Mouse (Mus musculus): ENCODE results near the gene Maneal.

The Maneal gene

DNA sequence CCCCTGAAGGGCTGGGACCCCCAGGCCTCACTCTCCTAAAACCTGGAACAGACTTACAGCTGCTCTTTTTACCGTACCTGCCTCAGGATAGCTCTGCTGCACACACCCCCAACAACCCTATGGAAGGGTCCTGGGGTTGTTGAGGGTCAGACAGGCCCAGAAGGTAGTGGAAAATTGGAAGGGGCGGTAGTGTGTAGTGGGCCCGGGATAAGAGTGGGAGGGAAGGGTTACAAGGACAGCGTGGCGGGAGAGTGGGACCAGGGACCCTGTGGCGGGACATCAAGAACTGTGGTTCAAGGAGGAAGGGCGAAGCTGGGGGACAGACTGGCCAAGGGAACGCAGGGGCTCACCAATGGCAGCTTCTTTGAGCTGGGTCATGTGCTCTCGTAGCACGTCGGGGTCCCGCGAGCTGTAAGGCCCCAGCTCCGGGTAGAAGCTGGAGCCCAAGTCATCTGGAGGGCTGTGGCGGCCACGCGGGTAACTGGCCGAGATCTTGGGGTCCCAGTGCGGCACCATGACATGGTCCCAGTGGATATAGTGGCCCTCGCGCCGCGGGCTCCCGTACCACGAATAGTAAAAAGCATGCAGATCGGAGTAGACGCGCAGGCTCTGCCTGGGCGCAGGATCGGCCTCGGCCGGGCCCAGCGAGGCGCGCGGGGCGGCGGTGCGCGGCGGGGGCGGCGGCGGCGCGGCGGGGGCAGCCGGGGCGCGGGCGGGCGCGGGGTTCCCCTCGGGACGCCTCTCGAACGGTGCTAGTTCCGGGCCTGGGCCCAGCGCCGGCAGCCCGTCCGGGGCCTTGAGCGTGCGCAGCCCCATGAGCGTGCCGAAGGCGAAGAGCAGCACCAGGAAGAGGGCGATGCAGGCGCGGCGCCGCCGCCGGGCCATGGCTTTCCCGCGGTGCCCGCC is at the start of gene Maneal:
Maneal (minus strand) TSS at position 889 of the 906 bp plus-strand sequence.
- no peak for DNase-seq (ENCODE audit: low read depth, low spot score)

DNA sequence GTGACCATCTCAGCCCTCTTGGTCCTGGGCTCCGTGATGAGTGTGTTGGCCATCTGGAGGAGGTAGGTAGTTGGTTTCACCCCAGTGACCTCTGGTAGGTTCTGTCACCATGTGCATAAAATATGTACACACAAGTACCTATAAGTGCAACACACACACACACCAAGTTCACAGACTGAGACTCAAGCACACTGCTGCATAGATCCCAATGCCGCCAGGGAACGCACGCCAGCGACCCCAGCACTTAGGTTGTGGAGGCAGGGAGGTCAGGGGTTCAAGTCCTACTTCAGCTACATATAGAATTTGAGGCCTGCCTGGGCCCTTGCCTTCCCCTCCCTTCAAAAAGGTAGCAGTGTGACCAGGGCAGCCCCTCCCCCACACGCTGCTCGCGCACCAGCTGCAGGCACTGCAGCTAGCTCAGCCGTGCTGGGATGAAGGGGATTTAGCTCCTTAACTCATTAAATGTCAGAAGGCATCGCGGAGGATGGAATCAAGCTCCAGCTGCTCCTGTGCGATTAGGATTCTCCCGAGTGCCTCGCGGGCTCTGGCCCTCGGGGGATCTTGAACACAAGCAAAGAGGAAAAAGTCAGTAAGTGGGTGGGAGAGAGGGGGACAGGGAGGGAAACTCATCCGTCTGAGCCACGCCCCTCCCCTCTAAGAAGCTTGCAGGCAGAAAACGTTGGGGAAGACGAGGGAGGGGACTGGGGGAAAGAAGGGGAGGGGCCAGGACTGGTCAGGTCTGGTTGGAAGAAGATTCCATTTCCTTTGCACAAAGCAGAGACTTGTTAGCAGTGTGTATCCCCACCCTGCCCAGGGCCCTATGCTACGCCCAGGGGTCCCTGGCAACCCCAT is 44.2 kb upstream of the Maneal start:
- peak; percentile 77 for DNase-seq (ENCODE audit: low read depth, low spot score)

DNA sequence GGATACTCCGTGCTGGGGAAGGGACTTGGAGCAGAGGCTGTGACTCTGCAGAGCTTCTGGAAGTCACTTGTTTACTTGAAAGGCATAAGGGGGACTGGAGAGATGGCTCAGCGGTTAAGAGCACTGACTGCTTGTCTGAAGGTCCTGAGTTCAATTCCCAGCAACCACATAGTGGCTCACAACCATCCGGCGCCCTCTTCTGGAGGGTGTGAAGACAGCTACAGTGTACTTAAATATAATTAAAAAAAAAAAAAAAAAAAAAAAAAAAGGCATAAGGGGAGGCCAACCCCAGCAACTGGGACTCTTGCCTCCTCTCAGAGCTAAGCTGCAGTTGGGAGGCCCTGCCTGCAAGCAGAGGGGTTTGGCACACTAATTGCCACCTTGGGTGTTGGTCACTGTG is 43.4 kb upstream of the Maneal start:
- no peak for DNase-seq (ENCODE audit: low read depth, low spot score)

DNA sequence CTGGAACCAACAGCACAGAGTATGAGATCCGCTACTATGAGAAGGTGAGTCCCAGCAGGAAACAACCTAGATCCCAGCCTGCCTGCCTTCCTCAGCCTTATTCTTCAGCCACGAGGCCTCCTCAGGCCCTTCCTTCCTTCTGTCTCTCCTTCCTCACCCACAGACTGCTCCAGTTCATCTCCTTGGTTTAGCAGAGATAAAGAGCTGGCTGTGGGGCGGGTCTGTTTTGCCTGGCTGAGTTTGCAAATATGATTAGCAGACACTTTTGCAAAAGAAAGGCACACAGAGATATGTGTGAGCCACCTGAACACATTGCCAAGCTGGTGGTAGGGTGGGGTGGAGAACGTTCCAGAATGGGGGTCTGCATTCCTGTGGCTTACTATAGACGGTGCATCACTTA is 37.9 kb upstream of the Maneal start:
- no peak for DNase-seq (ENCODE audit: low read depth, low spot score)

DNA sequence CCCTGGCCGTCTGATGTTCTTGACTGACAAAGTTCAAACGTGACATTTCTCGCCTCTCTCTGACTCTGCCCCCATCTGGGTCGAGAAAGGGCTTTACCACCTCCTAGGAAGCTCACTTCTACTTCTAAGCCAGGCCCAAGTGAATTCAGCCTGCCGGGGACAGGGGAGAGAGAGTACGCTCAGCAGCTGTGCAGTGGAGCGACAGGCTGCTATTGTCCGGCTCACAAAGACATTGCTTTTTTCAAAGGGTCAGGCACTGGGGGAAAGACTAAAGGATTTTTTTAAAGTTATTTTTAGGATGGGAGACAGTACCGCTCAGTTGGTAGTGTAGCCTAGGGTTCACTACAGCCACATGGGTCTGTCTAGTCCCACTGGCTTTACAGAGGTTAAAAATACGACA is 36.5 kb upstream of the Maneal start:
- no peak for DNase-seq (ENCODE audit: low read depth, low spot score)

DNA sequence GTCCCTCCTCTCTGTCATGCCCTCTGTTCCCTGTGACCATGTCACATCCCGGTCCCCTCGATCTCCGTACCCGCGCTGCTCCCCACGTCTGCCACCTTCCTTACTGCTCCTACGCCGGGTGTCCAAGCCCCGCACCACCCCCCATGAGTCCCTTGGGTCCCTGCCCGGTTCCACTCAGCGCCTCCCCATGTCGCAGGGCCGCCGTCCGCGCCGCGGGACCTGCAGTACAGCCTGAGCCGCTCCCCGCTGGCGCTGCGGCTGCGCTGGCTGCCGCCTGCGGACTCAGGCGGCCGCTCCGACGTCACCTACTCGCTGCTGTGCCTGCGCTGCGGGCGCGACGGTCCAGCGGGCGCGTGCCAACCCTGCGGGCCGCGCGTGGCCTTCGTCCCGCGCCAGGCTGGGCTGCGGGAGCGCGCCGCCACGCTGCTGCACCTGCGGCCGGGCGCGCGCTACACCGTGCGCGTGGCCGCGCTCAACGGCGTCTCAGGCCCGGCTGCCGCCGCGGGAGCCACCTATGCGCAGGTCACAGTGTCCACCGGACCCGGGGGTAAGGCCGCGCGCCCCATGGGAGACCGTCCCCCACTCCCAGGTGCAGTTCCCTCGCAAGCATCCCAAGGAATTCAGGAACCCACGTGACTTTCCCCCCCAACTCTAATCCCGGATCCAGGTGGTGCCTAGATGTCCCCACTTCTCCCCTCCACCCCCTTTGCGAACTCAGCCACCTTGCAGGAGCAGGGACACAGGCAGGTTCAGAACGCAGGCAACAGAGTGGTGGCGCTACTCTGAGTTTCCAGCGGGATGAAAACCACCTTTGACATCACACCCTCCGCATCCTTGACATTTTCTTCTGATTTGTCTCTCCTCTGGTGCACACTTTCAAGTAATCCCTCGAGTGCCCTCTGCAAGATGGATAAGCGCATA is 32.8 kb upstream of the Maneal start:
- no peak for DNase-seq (ENCODE audit: low read depth, low spot score)

DNA sequence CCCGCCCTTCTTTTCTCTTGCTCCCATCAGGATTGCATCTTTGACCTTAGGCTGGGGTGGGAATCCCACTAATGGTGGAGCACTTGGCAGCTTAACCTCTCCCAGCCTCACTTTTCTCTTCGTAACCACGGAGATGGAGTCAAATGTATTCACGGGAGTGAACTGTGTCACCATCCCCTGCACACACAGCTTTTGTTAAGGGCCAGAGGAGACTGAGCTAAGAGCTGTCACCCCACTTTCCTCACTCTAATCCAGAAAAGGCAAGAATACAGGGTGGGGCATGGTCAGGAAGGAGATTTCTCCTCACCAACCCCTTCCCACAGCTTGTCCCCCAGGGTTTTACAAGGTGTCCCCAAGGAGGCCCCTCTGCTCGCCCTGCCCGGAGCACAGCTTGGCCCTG is 31.8 kb upstream of the Maneal start:
- no peak for DNase-seq (ENCODE audit: low read depth, low spot score)

DNA sequence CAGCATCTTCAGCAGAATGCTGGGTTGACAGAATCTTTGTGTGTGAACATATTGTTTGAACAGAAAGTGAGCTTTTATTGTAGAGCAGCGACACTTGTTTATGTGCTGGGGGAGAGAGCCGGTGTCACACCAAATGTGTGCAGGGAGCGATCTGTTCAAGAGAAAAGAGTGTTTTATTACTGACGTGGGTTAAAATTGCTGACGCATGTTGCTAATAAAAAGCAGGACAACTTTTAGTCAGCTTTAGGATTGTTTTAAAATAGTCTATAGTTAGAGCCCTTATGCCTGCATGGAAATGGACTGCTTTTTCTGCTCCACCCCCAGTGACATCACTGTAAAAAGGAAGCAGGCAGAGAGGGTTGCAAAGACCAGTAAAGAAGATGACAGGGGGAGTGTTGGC is 28.9 kb upstream of the Maneal start:
- DNase-seq (ENCODE audit: low read depth, low spot score), result no peak

DNA sequence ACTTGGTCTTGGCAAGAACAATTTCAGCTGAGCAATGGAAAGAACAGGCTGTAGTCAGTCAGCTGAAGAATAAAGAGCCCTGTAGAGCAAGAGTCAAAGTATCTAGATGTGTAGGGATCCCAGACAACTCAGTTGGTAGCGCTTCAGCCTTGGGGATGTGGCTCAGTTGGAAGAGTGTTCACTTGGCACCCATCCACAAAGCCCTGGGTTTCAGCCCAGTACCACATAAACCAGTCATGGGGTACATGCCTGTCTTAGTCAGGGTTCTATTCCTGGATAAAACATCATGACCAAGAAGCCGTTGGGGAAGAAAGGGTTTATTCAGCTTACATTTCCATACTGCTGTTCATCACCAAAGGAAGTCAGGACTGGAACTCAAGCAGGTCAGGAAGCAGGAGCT is 28.0 kb upstream of the Maneal start:
- no peak for DNase-seq (ENCODE audit: low read depth, low spot score)

DNA sequence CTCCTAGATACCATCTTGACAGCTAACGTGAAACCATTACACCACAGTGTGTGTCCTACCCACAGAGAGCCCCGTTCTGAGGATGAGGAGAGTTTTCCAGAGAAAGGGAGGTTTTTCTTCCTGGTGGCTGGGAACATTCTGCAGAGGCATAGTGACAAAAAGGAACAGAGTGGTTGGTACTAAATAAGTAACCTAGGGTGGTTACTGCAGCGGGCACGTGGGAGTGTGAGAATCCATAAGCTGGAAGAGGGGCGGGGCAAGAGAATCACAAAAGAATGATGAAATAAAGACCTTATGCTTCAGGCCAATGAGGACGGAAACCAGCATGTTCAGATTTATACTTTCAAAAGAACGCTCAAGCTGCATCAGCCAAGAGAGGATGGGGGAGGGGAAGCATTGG is 26.7 kb upstream of the Maneal start:
- DNase-seq (ENCODE audit: low read depth, low spot score), result no peak

DNA sequence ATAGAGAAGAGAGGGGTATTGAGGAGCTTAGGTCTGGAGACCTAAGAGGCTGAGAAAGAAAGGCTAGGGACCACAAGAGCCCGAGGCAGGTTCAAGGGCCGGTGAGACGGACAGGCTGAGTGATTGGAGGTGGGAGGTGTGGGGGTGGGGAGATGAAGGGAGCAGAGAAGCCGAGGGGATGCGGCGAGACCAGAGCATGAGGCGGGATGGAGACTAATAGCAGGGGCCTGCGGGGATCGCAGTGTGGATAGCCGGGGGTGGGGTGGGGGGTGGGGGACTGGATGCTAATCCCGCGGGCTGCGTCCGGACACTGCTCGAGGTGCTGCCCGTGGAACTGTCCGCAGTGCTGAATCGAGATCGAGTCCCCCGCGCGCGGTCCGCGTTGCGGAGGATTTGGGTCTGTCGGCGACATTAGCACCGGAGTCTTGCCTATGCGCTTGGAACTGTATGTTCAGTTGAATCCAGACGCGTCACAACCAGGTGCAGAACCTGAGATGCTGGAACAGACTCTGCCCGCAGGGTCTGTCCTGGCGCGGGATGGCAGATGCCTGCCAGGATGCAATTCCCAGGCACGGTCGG is 20.3 kb upstream of the Maneal start:
- DNase-seq (ENCODE audit: low read depth, low spot score), result no peak

DNA sequence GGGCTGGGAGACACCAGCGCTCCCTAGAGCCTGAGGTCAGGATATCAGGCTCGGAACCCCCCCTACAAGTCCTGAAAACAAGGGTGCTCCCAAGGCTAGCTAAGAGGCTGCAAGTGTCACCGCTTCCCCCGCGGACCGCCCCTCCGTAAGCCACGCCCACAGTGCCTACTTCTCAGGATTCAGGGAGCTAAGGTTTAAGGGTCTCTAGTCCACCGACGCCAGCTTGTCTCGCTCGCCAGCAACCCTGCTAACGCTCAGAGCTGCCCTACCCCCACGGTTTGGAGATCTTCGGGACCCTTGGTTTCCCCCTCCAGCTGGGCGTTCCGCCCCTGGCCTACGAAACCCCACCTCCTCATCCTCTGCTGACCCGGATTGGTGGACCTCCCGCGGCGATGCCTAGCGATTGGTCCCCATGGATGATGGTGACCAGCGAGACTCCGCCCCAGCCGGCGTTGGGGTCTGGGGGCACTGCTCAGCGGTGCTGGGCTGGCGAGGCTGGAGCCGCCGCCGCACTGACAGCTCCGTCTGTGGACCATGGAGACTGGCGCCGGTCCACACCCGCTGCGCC is 19.5 kb upstream of the Maneal start:
- peak; percentile 71 for DNase-seq (ENCODE audit: low read depth, low spot score)

DNA sequence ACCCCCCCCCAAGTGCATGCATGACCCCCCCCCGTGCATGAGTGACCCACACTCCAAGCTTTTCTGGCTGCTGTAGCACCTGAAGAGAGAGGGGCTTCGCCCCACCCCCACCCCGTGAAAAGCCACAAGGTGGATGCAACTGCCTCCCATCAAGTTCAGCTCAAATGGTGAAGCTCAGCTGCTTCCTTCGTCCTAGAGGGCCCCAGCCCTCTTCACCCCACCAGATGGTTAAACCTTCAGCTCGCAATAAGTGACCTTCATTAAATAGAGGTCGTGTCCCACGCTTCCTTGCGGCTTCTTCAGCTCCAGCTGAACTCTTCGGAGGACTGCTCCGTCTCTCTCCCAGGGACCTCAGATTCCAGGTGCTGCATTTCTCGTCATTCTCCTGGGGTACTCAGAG is 18.6 kb upstream of the Maneal start, which contains the start of gene Epha10:
Epha10 (plus strand) TSS at position 301 of the 400 bp plus-strand sequence.
- no peak for DNase-seq (ENCODE audit: low read depth, low spot score)

DNA sequence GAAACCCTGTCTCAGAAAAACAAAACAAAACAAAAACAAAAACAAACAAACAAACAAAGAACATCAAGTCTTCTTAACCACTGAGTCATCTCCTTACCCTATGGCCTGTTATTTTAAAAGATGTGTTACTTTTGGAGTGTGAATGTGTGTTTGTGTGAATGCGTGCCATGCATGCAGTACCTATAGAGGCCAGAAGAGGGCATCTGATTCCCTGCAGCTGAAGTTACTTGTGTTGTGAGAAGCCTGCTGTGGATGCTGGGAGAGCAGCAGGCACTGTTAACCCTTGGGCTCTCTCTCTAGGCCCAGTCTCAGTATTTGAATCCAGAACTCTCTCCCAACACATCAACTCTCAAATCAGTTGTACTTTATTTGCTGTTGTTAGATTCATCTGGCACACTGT is 10.7 kb upstream of the Maneal start:
- no peak for DNase-seq (ENCODE audit: low read depth, low spot score)

DNA sequence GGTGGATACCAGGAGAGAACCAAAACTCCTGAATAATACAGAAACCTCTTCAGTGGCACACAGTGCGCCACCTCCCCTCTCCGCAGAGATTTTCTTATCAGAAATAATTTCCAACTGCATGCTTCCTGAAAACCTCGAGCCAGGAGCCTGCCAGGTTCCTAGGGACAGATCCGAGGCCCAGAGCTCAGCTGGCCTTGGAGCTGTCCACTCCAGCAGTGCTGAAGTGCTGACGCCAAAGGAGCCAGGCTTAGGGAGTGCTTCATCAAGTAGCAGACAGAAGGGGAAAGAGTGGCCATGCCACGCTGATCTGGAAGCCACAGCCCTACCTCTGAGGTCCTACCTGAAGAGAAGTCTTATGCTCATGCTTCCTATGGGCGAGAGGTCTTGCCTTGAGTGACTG is 1.5 kb downstream of the Maneal start:
- DNase-seq (ENCODE audit: low read depth, low spot score), result no peak

DNA sequence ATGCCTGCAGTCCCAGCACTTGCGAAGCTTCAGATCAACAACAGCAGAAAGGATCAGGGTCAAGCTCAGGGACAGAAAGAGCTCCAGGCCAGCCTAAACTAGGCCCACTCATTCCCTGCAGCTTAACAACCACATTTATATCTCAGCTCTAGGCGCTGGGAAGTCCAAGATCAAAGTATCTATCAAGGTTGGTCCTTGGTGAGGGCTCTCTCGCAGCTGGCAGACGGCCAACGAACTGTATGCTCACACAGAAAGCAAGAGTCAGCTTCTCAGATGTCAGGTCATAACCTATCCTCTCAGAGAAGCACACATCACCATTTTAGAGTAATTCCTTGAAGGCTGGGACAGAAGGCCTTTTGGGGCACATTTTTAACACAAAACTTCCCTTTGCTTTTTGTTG is 3.6 kb downstream of the Maneal start:
- DNase-seq (ENCODE audit: low read depth, low spot score), result no peak

DNA sequence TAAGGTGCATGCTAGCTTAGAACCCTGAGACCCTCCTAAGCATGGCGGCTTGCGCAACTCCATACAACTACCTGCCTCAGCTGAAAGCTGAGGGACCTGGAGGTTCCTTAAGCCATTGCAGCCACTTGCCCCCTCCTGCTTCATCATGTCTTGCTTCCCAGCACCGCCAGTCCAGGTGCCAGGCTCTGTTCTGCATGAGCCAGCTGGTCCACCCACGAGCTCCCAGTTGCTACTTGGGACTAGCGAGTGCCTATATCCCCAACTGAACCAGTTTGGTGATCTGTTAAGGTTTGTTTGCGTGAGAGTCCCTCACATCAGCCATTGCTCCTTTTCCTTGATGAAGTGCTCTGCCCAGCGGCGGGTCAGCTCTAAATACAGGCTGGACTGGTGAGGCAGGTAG is 5.7 kb downstream of the Maneal start:
- no peak for DNase-seq (ENCODE audit: low read depth, low spot score)

DNA sequence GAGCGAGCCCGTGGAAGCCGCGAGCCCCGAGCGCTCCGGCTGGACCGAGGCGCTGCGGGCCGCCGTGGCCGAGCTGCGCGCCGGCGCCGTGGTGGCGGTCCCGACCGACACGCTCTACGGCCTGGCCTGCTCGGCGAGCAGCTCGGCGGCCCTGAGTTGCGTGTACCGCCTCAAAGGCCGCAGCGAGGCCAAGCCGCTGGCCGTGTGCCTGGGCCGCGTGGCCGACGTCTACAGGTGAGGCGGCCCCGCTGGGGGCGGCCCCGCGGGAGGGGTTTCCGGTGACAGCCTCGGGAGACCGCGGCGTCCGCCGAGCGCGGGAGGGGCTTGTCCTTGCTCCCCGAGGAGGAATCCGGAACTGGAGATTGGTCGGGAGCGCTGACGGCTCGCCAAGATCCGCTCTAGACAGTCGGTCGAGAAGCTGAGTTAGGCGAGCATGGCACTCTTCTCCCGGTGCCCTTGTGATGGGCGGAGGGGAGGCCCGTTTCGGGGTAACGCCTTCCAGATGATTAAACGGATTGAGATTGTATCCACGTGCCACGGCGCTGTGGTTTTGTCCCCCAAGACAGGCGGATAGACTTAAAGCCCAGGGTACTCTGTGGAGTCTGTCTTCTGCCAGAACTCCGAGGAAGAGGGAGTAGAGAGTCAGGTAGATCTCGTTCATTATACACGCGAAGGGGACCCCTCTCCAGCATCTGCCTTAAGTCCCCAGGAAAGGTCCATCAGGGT is 10.9 kb downstream of the Maneal start, which contains the start of gene 1110065P20Rik:
1110065P20Rik (minus strand) TSS at position 264 of the 726 bp plus-strand sequence.
- DNase-seq (ENCODE audit: low read depth, low spot score), result no peak

DNA sequence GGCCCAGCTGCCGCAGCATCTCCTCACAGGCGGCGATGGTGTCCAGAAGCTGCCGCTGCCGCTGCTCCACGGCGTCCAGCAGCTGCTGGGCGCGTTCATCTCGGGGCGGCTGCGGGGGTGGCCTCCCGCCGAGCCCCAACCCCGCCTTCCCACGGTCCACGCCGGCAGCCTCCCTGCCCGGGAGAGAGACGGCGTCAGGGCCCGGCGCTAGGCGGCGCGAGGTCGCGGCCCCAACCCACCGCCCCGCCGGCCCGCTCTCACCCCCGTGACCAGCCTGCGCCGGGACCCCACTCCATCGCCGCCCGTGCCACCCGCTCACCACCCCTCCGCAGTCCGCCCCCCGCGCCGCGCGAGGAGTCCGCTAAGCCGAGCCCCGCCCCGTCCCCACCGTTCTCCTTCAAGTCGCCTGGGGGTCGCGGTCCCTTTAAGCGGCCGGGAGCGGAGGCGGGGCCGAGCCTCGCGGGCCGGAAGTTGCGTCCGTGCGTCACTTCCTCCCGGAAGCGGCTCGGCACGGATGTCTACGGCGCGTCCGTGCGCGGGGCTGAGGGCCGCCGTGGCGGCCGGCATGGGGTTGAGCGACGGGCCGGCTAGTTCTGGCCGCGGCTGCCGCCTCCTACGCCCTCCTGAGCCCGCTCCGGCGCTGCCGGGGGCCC is 11.6 kb downstream of the Maneal start, which contains the start of gene Yrdc:
Yrdc (plus strand) TSS at position 419 of the 653 bp plus-strand sequence.
- peak; percentile 92 for DNase-seq (ENCODE audit: low read depth, low spot score)

All from retina, postnatal 7 days (tissue).